Mouse (Mus musculus) midbrain, postnatal 0 days (tissue): ENCODE measurements around the gene Tjp2. TPM values are rescaled to one million over a fixed set of nuclear protein-coding genes. Genes with fewer than 3 reads are reported as not detected.

ENCODE experiments used
- ATAC-seq: fragments of 200-750 bp; cut with Nextera tagmentation; 2 replicates; pipeline ENCODE4 v1.8.0; 2017; ENCODE audit warnings: moderate number of reproducible peaks, mild to moderate bottlenecking, moderate TSS enrichment, moderate library complexity; ENCODE audit not compliant: low FRiP score
- DNase-seq: peaks from one replicate; pipeline ENCODE4 v3.0.0-alpha.2; 2015; ENCODE audit warnings: low spot score
- H3K27ac ChIP-seq: fragments of 300-500 bp; sonication (generic); 2 replicates; pipeline ENCODE4 v1.5.1; 2014; ENCODE audit warnings: low read depth, mild to moderate bottlenecking, low read length, mixed read lengths
- H3K27me3 ChIP-seq: fragments of 300-500 bp; sonication (generic); 2 replicates; pipeline ENCODE4 v1.6.1; 2014; ENCODE audit warnings: low read length, control low read depth, mixed read lengths; ENCODE audit not compliant: insufficient read depth
- H3K36me3 ChIP-seq: fragments of 300-500 bp; sonication (generic); 2 replicates; pipeline ENCODE4 v1.6.1; 2014; ENCODE audit warnings: low read length, control low read depth, mixed read lengths; ENCODE audit not compliant: insufficient read depth
- H3K4me1 ChIP-seq: fragments of 300-500 bp; sonication (generic); 2 replicates; pipeline ENCODE4 v1.6.1; 2014; ENCODE audit warnings: mild to moderate bottlenecking, control low read depth, antibody characterized with exemption, low read length, mixed read lengths; ENCODE audit not compliant: insufficient read depth
- H3K4me2 ChIP-seq: fragments of 300-500 bp; sonication (generic); 2 replicates; pipeline ENCODE4 v1.6.1; 2014; ENCODE audit warnings: low read depth, mild to moderate bottlenecking, low read length, mixed read lengths; ENCODE audit not compliant: poor library complexity, severe bottlenecking
- H3K4me3 ChIP-seq: fragments of 300-500 bp; sonication (generic); 2 replicates; pipeline ENCODE4 v1.5.1; 2014; ENCODE audit warnings: low read depth, mild to moderate bottlenecking, low read length, moderate library complexity
- H3K9ac ChIP-seq: fragments of 300-500 bp; sonication (generic); replicated peaks from 2 replicates; pipeline ENCODE4 v1.6.1; 2014; ENCODE audit warnings: mild to moderate bottlenecking, low read length, moderate library complexity, mixed read lengths; ENCODE audit not compliant: poor library complexity, severe bottlenecking
- H3K9me3 ChIP-seq: fragments of 300-500 bp; sonication (generic); 2 replicates; pipeline ENCODE4 v1.6.1; 2016; ENCODE audit warnings: low read length, control low read depth
- CTCF ChIP-seq: IDR thresholded peaks from 2 replicates; pipeline ENCODE4 v1.5.1; 2016; ENCODE audit warnings: antibody characterized with exemption, mild to moderate bottlenecking
- WGBS: fragments of 180-500 bp; shearing (Covaris S2); extraction: QIAGEN DNeasy Blood & Tissue Kit; methylation state at CpG from one replicate; pipeline ENCODE4 v1.1.7; 2014; 5-methylcytosine and 5-hydroxymethylcytosine counted together
- polyA plus RNA-seq: library from polyadenylated mRNA; unstranded; fragments of >200 nt; fragmentation: Nextera tagmentation; extraction: Ambion mirVana; gene quantifications from 2 replicates; pipeline ENCODE4 v1.2.1, GENCODE M21; 2015
- total RNA-seq: library from RNA; depleted of rRNA; stranded (reverse); fragments of >200 nt; gene quantifications from 2 replicates; pipeline ENCODE4 v1.2.3, GENCODE M21; 2014

The Tjp2 gene
- total and polyA plus RNA-seq, 2 experiments from 2014 or later = 11.2 to 18.7 TPM

DNA sequence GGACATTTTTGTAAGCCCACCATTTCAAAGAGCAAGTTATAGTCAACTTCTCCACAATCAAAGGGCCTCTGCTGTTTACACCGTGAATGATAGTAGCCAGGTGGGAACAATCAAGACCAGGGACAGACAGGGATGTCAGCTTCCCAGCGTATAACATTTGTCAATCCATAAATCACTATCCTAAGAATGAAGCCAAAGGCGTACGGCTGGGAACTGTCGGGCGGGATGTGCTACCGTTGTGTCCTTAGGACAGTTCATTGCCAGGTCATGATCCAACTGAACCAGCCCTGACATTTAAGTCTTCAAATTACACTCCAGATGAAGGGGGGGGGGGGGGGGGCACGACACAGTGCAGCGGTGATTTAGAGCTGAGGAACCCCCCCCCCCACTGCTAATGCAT, 65.5 kb downstream of the Tjp2 start:
- H3K4me2 ChIP-seq = no peak overlapping the region
- 85% methylated on average over 8 of the region's 9 CpGs for WGBS

DNA sequence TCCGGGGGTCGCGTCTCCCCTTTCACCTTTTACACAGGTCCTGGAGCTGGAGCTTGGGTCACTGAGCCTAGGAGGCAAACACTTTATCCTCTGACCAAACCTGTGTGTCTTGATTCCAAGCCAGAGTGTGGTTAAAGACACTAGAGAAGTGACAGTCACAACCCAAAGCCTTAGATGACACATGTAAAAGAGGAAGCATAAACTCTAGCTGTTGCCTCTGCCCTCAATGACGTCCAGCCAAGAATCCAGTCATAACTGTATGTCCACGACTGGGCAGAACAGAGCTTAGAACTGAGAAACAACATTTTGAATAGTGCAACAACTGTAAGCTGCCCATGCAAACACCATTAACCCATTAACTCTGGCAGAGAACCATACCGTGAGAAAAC, 68.8 kb downstream of the Tjp2 start:
- no peaks in the 10 kb centered on the region for H3K9me3 ChIP-seq
- WGBS = 75% methylated on average over 6 of the region's 6 CpGs

More for the DNA sequence above, 65.5 kb downstream of the Tjp2 start:
- no peak for TF ChIP-seq CTCF
- ATAC-seq (no peak), DNase-seq (no peak)
- H3K4me1 ChIP-seq = no peaks in the 10 kb centered on the region
- H3K4me3 ChIP-seq = no peak overlapping the region
- H3K27ac ChIP-seq = no peak overlapping the region
- H3K9me3 ChIP-seq = no peaks in the 10 kb centered on the region
- no peak overlapping the region for H3K9ac ChIP-seq
- H3K36me3 ChIP-seq = no peaks in the 10 kb centered on the region
- no peaks in the 10 kb centered on the region for H3K27me3 ChIP-seq

DNA sequence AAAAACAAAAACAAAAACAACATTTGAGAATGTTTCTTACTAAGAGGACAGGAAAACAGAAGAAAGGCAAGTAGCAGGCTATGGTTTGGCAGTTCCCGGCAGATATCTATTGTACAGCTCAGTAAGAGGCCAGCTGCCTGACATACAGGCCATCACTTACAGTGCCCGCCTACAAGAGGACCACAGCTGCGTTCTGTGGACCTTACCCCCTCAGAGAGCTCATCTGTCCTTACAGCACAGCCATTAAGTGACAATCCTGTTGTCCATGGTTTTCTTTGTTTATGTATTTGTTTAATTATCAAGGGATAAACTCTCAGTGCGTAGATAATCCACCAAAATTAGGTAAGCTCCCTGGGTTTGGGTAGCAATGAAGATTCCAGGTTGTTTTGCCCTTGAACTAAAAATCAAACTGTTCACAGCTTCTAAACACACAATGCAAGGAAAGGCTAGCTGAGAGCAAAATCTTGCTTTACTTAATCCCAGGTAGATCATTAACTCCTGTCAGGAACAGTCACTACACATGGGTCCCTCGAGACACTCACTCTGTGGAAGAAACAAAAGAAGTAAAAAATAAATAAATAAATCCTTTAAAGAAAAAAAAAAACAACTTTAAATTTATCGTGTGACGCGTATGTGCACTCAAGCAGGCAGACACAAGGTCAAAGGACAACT, 69.3 kb downstream of the Tjp2 start:
- Histone ChIP-seq H3K9me3 (no peaks in the 10 kb centered on the region), H3K27me3 (no peaks in the 10 kb centered on the region), H3K4me1 (no peaks in the 10 kb centered on the region), H3K36me3 (no peaks in the 10 kb centered on the region), H3K27ac (no peak overlapping the region), H3K4me3 (no peak overlapping the region), H3K9ac (no peak overlapping the region), H3K4me2 (no peak overlapping the region)
- no peak for TF ChIP-seq CTCF
- no peak for ATAC-seq
- DNase-seq = no peak
- WGBS = 62% methylated on average over 8 of the region's 8 CpGs

More for the DNA sequence above, 68.8 kb downstream of the Tjp2 start:
- no peak overlapping the region for H3K4me2 ChIP-seq
- H3K27me3 ChIP-seq = no peaks in the 10 kb centered on the region
- H3K27ac ChIP-seq = no peak overlapping the region
- H3K36me3 ChIP-seq = no peaks in the 10 kb centered on the region
- no peak for ATAC-seq
- no peak for DNase-seq
- TF ChIP-seq CTCF = no peak
- no peaks in the 10 kb centered on the region for H3K4me1 ChIP-seq
- no peak overlapping the region for H3K9ac ChIP-seq
- no peak overlapping the region for H3K4me3 ChIP-seq

DNA sequence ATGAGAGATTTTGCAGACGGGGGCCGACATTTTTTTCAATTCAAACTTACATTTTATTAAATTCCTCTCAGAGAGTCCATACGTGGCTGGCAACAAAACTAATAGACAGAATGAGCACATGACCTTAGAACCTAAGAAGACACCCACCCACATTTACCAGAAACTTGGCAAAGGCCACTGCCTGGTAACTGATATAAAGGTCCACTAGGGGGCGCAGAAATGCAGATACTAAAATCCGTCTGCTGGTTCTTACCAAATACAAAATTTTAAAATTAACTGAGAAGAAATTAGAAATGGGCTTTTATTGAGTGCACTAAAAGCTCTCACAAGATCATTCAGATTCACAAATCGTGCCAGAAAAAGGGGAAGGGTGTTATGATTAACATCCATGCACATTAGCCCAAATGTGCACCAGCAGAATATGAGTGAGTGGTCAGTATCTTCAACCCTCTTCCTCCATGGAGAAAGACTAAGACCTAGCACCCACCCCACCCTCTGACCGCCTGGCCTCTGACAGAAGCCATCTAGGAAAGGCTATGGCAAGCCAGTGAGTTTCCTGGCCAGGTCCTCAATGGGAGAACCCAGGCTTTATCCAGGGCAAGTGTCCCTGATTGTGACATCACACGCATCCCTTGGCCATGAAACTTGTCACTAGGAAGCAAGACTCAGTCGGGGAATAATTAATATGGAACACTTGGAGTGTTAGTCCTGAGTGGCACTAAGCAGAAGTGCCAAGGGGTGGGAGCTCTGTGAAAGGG, 71.4 kb downstream of the Tjp2 start:
- H3K27me3 ChIP-seq = no peaks in the 10 kb centered on the region
- DNase-seq = peak; percentile 81
- ATAC-seq = no peak
- no peaks in the 10 kb centered on the region for H3K36me3 ChIP-seq
- no peak overlapping the region for H3K4me3 ChIP-seq
- H3K4me1 ChIP-seq = no peaks in the 10 kb centered on the region
- H3K4me2 ChIP-seq = no peak overlapping the region
- WGBS = 55% methylated on average over 9 of the region's 9 CpGs
- no peak overlapping the region for H3K27ac ChIP-seq
- no peaks in the 10 kb centered on the region for H3K9me3 ChIP-seq
- TF ChIP-seq CTCF = peak; percentile 84
- no peak overlapping the region for H3K9ac ChIP-seq

DNA sequence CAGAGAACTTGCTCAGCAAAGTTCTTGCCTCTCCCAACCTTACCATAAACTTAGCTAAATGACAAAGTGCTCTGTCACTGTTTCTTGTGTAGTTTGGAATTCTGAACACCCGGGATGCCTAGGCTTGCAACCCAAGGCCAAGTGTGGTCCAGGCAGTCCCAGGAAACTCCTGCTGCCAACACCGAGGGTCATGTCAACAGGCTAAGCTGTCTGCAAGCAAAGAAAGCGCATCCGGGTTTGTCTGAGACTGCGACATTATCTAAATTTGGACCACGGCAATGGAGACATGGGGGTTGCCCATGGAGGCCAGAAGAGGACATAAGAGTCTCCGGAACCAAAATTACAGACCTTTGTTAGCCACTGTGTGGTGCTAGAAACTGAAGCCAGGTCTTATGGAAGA, 80.8 kb downstream of the Tjp2 start:
- Histone ChIP-seq H3K36me3 (no peaks in the 10 kb centered on the region), H3K27ac (peak overlapping the region; percentile 60; the same call in 1 of the 2 replicates), H3K27me3 (no peaks in the 10 kb centered on the region), H3K4me2 (no peak overlapping the region), H3K4me1 (no peaks in the 10 kb centered on the region), H3K9ac (no peak overlapping the region), H3K4me3 (no peak overlapping the region), H3K9me3 (no peaks in the 10 kb centered on the region)
- TF ChIP-seq CTCF = no peak
- ATAC-seq (no peak), DNase-seq (no peak)
- WGBS = 83% methylated on average over 7 of the region's 7 CpGs

DNA sequence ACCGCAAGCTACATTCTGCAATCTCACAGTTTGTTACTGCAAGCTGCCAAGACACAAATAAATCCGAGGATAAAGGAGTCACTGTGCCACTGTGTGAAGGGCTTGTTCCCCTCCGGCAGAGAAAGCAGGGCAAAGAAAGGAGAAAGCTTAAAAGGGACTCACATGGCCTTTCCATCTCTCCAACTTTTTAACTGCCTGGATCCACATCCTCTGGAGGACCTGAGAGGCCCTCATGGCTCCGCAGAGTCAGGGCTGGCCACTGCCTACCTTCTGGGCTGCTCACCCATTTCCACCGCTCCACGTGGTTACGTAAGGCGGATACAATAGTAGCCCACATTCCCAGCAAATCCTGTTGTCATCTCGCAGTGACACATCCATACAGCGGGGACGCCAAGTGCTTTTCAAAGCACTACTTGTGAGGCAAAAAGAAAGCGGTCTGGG, 82.2 kb downstream of the Tjp2 start:
- DNase-seq (peak; percentile 68), ATAC-seq (peak; percentile 79)
- 41% methylated on average over 12 of the region's 12 CpGs for WGBS
- H3K4me3 ChIP-seq = no peak overlapping the region
- no peaks in the 10 kb centered on the region for H3K36me3 ChIP-seq
- peak overlapping the region; percentile 60 for H3K27ac ChIP-seq
- H3K9me3 ChIP-seq = no peaks in the 10 kb centered on the region
- H3K9ac ChIP-seq = no peak overlapping the region
- 0 out of 2 replicates have a peak overlapping the region, but pooled peaks have one; percentile 18 for H3K4me2 ChIP-seq
- TF ChIP-seq CTCF = no peak
- no peaks in the 10 kb centered on the region for H3K4me1 ChIP-seq
- no peaks in the 10 kb centered on the region for H3K27me3 ChIP-seq
